Mouse (Mus musculus) thymus, postnatal 0 days (tissue): ENCODE measurements at regions not wholly inside any gene's neighbourhood (a gene's known extent, or its start where the extent isn't known, plus 50 kb on each side); places are given as distances from the start of the nearest gene placed in this dataset.
"Not testable (repeated sequence)": the region's sequence is repeated elsewhere in the genome, so short reads cannot be mapped to it uniquely, and the experiment has no call there.

ENCODE experiments used
- DNase-seq: peaks from one replicate; pipeline ENCODE4 v3.0.0-alpha.2; 2015; ENCODE audit warnings: low spot score

DNA sequence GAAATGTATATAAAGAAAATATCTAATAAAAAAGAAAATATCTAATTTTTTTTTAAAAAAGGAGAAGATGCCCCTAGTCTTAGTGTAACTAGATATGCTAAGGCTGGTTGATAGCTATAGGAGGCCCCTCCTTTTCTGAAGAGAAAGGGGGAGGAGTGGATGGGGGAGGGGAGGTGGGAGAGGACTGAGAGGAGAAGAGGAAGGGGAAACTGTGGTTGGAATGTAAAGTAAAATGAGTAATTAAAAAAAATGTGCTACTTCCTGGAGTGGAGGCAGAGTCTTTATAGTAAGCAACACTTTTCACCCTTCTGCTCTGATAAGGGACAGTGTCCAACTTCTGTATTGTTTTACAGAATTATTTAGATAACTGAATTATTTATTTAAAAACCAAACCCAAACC, 513.6 kb upstream of the Fam160b2 start:
- no peak for DNase-seq

DNA sequence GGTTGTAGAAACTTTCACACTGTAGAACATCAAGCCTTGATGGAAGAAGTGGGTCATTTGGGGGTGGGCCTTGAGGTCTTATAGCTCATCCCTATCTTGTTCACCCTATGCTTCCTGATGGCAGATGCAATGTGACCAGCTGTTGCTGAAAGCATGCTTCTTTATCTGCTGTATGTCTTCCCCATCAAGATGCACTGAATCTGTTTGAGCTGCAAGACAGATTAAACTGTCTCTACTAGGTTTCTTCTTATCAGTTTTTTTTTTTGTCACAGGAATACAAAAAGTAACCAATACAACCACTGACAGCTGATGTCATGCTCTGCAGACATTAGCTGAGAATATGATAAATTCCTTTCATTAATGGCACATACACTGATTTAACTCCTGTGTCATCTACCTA, 505.0 kb upstream of the Fam160b2 start:
- DNase-seq: no peak

- no peak for DNase-seq
These were observed 504.3 kb upstream of the Fam160b2 start for GRCm38 (mm10) chr14:71103955-71104354.

- DNase-seq: no peak
These were observed 496.2 kb upstream of the Fam160b2 start for GRCm38 (mm10) chr14:71095661-71096422.

DNA sequence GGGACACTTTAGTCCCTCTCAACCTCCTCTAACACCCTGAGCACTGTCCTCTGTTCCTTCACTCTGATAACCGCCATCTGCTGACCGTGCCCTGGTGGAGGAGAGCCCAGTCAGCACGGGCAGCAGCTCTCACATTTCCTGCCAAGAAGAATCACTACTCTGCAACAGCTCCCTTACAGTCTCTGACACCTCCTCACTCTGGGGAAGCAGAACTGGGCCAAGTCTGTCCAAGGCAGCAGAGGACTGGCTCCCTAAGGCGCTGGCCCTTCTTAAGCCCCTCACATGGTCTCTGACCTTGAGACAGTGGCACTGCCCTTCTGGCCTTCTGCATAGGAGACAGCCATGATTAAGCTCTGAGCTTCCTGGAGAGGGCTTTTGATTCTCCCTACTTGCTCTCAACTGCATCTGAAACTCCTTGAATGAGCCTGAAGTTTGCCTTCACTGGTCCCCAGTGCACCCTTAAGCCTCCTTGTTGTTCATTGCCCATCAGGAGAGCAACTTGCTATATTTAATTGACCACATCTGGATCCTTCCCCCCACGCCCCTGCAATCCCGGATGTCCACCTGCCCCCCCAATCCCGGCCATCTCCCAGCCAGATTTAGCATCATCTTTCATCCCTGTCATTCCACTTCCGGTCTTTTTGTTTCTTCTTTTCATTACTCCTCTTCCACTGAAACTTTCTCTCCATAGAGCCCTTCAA, 493.1 kb upstream of the Fam160b2 start:
- DNase-seq: no peak

DNA sequence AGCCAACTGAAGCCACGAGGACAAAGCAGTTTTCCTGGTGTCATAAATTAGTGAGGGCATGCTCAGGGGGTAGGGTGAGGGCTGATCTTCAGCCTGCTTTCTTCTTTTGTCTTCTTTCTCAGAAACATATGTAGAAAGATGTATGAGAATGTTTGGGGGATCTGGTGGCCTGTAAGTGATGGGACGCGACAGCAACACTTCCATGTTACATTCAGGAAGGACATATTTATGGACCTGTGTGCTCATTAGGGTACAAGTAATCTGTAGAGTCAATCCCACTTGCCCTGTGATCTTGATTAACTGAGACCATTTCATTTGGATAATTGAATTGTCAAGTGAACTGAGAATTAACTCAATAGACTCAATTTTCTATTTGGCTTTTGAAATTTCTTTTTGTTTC, 486.1 kb upstream of the Fam160b2 start:
- DNase-seq: no peak

GRCm38 (mm10) chr14:71082327-71082726, 482.7 kb upstream of the Fam160b2 start:
- DNase-seq: no peak

DNA sequence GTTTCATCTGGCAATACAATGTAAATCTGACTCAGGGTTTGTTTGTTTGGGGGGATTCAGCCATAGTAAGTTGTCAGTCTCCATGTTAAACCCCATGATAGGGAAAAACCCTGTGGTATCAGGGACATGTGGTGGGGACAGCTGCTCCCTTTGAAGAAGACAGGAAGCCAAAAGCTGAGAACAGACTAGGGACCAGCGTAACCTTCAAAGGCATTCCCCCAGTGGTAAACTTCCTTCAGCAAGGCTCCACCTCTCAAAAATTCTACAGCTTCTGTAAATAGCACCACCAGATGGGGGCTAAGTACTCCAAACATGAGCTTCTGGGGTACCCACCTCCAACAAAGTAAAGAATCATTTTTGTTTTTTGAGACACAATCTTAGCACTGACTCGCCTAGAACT, 476.0 kb upstream of the Fam160b2 start:
- peak; percentile 74 for DNase-seq

DNA sequence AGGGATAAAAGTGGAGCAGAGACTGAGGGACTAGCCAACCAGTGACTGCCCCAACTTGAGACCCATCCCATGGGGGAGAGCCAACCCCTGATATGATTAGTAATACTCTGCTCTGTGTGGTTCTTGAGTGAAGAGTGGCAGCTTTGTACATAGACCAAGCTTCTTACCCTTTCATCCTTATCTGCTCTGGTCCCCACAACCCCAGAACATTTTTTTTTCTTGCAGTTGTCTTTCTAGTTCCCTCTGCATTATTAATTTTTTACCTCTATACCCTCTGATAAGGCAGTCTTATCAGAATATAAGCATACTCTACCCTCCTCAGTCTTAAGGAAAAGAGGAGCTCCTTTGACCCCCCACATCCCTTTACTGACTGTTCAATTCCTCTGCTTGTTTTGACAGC, 474.4 kb upstream of the Fam160b2 start:
- DNase-seq: no peak

- no peak for DNase-seq
These were observed 466.0 kb upstream of the Fam160b2 start for GRCm38 (mm10) chr14:71065669-71066068.

DNA sequence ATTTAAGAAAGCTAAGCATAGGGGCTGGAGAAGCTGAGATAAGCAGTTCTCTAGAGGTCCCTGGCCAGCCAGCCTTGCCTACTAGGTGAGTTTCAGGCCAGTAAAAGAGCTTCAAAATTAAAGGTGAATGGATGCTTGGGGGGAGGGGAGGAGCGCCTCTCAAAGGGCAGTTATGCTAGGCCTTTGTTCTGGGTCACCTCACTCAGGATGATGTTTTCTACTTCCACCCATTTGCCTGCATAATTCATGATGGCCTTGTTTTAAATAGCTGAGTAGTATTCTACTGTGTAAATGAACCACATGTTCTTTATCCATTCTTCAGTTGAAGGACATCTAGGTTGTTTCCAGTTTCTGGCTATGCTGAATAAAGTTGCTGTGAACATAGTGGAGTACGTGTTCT, 457.0 kb upstream of the Fam160b2 start:
- no peak for DNase-seq

DNA sequence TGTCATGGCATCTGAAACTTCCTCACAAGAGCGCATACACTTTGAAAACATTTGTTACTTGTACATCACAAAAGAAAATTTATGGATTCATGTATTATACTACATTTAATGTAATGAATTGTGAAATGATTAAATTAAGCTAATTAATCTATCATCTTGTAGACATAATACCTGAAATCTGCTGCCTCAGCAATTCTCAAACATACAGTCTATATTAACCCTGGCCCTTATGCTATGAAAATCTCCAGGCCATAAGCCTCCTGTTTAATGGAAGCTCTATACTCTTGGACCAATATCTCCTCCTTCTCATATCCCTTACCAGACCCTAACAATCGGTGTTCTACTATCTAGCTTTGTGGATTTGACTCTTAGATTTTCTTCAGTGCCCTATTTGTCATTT, 455.8 kb upstream of the Fam160b2 start:
- DNase-seq: no peak

DNA sequence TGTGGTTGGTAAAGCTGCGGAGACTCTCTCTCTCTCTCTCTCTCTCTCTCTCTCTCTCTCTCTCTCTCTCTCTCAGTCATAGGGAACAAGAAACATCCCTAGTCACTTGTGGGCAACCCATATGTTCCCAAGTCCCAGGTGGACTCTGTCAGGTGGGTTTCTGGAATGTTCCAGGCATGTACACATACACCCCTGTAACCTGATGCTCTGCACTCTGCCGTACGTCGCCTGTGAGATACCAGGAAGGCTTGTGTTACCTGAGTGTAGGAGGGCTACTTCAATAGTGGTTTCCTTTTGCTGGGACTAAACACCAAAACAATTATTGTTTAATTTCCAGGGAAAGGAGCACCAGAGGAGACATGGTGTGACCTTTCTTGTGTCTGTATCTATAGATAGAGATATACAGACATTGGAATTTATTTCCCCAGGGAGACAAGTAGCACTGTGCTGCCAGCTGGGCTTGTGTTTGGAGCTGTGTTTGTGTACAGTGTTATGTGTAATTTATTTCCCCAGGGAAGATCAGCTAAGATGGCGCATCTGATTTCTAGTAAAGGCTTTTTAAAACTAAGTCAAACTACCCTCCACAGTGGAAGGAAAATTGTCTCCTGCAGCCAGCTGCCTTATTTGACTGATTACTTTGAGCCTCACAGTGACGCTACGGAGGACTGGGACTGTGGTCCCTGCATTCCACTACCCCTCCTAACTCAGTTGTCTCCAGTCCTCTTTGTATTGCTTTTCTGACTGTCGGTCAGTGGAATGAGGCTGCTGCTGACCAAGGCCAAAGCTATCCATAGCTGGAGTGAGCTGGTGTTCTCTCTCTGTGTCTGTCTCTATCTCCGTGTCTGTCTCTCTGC, 454.4 kb upstream of the Fam160b2 start:
- DNase-seq: no peak

GRCm38 (mm10) chr14:71047096-71047495, 447.5 kb upstream of the Fam160b2 start:
- no peak for DNase-seq

DNA sequence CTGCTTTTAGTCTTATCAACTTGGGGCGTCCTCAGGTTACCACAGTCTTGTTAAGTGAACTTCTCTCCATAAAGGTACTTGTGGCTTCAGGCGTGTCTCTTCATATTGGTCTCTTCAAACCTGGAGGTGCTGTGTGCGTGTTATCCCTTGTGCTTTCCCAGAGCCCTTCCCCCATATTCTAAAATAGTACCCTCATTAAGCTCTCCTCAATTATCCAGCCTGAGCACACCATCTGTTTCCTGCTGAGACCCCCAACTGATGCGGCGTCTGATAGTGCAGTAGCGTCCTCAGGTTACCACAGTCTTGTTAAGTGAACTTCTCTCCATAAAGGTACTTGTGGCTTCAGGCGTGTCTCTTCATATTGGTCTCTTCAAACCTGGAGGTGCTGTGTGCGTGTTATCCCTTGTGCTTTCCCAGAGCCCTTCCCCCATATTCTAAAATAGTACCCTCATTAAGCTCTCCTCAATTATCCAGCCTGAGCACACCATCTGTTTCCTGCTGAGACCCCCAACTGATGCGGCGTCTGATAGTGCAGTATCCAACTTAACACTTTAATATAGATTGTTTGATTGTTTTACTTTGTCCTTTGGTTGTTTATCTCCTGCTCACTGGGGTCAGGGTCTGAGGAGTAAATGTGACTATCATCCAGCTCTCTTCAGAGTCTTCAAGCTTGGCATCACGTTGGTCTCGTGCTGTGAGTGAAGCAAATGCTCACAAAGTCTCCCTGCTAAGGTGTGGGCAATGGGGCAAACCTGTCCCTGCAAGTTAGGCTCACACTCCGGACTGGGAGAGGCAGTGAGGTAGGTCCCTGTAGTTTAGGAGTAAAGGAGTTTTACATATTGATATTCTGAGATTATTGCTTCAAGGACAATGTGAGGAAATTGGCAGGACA, 444.5 kb upstream of the Fam160b2 start:
- not testable (repeated sequence) for DNase-seq

GRCm38 (mm10) chr14:71036620-71037019, 437.0 kb upstream of the Fam160b2 start:
- DNase-seq: no peak

DNA sequence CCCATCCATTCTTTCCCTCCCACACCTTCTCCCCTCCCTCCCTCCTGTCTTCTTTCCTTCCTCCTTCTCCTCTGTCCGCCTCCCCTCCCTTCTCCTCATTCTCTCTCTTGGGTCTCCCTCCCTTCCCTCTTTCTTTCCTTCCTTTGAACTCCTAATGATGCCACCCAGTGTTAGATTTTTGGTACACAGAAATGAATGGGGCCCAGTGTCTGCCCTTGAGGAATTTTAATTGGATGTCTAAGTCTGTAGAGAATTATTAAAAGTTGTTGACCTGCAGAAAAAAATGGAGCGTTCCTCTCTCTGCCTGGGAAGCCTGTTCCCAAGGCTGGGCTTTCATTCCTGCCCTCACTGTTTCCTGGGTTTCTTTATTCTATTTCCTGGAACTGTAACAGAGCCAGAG, 434.0 kb upstream of the Fam160b2 start:
- no peak for DNase-seq

DNA sequence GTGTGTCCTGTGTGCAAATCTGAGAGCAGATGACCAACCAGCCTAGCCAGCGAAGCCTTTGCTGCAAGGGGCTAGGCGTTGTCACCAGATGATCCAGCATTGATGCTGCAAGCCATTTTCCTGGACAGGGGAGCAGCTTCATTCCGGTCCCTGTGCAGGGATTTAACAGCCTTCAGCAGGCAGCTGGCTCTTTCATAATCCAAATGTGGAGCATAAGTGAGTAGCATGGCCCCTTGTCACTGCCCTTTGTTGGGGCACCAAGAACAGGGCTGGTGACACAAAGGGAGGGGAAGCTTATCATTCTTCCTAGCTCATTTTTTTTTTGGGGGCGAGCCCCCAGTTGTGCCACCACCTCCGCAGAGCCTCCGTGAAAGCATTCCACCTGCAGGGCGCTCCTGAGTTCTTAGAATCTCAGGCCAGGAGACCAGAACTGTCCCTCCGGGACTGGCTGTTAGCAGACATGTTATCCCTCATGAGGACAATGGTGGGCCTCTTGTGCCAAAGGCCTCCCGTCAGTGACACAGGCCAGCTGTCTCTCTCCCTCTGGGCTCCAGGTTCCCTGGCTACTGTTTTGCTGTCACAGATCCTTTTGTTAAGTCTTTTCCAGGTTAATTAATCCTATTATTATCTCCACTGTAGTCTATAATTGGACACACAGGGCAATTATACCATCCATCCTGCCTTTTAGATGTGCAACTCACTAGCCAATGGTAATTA, 430.7 kb upstream of the Fam160b2 start:
- no peak for DNase-seq
